In genomic region chr1:17377562-17377961, GRCm38 (mm10) we compare ENCODE assay signal across 26 mouse cellular contexts.
DNase-seq lines count a peak whose midpoint lies in the region; ATAC-seq and TF ChIP-seq lines count a peak whose summit lies in the region.
"Had no signal": no experiment of that assay in that cellular context is flagged by ENCODE, and none has a peak within 500 bp of the region (broad histone marks: within the 10 kb centered on the region; RNA-seq: fewer than 3 reads in every experiment).

No protein-coding gene starts in this region.

- H3K4me1 ChIP-seq in kidney, postnatal 0 days (replicated peaks; ENCODE audit: insufficient read depth, low read length): no peaks in the 10 kb centered on the region
- H3K4me1 ChIP-seq in kidney, embryonic 15.5 days: no peaks in the 10 kb centered on the region
- H3K4me1 ChIP-seq in heart, embryonic 15.5 days (replicated peaks): 0 out of 2 replicates have a peak, but pooled peaks cover 2% of the 10 kb centered on the region
- H3K4me1 ChIP-seq: embryonic facial prominence, embryonic 15.5 days; forebrain, embryonic 12.5 days; megakaryocyte, embryonic 14.5 days; midbrain, embryonic 12.5 days had no signal

- 51% methylated on average over 2 of the region's 2 CpGs for WGBS in kidney, postnatal 0 days
- 59% methylated on average over 2 of the region's 2 CpGs for WGBS in kidney, embryonic 15.5 days
- 14% methylated on average over 2 of the region's 2 CpGs for WGBS in heart, embryonic 15.5 days

- no peak overlapping the region for H3K4me2 ChIP-seq in kidney, postnatal 0 days (ENCODE audit: low read length)
- H3K4me2 ChIP-seq in kidney, embryonic 15.5 days: no peak overlapping the region
- H3K4me2 ChIP-seq in heart, embryonic 15.5 days: no peak overlapping the region
- H3K4me2 ChIP-seq: embryonic facial prominence, embryonic 15.5 days; forebrain, embryonic 12.5 days; hindbrain, embryonic 14.5 days; midbrain, embryonic 12.5 days had no signal

- H3K9me3 ChIP-seq in kidney, postnatal 0 days (replicated peaks; ENCODE audit: low read length): no peaks in the 10 kb centered on the region
- no peaks in the 10 kb centered on the region for H3K9me3 ChIP-seq in kidney, embryonic 15.5 days (replicated peaks)
- no peaks in the 10 kb centered on the region for H3K9me3 ChIP-seq in heart, embryonic 15.5 days (replicated peaks)
- H3K9me3 ChIP-seq: embryonic facial prominence, embryonic 15.5 days; forebrain, embryonic 12.5 days; megakaryocyte, embryonic 14.5 days; midbrain, embryonic 12.5 days had no signal

- H3K4me3 ChIP-seq in kidney, postnatal 0 days (replicated peaks; ENCODE audit: low read depth, low read length): no peak overlapping the region
- no peak overlapping the region for H3K4me3 ChIP-seq in kidney, embryonic 15.5 days (replicated peaks)
- no peak overlapping the region for H3K4me3 ChIP-seq in heart, embryonic 15.5 days
- H3K4me3 ChIP-seq: embryonic facial prominence, embryonic 15.5 days; forebrain, embryonic 12.5 days; megakaryocyte, embryonic 14.5 days; midbrain, embryonic 12.5 days had no signal

- peak; percentile 17 for DNase-seq in heart, adult 8-10 months (ENCODE audit: low spot score)
- no peak for DNase-seq in heart, adult 11 months
- peak; percentile 58 for DNase-seq in kidney, postnatal 0 days (ENCODE audit: low spot score)
- peak; percentile 4 for DNase-seq in brain, adult 2 months (ENCODE audit: low read depth, low spot score)
- DNase-seq in thymus, postnatal 10 days (ENCODE audit: low spot score in 2 of 2): no peak
- DNase-seq: adrenal gland, adult 2 months; adrenal gland, postnatal 36 days; cerebellum, adult 9-10 months; forebrain, postnatal 0 days; kidney, adult 9 months; kidney, postnatal 25 days; liver; lung, adult 2 months; lung, postnatal 36 days; thymus, adult 2 months; thymus, postnatal 4 days had no signal

- H3K9ac ChIP-seq in kidney, postnatal 0 days (ENCODE audit: low read depth, low read length): no peak overlapping the region
- no peak overlapping the region for H3K9ac ChIP-seq in kidney, embryonic 15.5 days
- H3K9ac ChIP-seq in heart, embryonic 15.5 days: no peak overlapping the region
- H3K9ac ChIP-seq: embryonic facial prominence, embryonic 15.5 days; forebrain, embryonic 12.5 days; forebrain, postnatal 0 days; hindbrain, embryonic 14.5 days; liver, embryonic 14.5 days; midbrain, embryonic 12.5 days had no signal

- no peak overlapping the region for H3K27ac ChIP-seq in kidney, postnatal 0 days
- no peak overlapping the region for H3K27ac ChIP-seq in kidney, embryonic 15.5 days
- H3K27ac ChIP-seq in heart, embryonic 15.5 days: peak overlapping the region; percentile 31; the same call in 1 of the 2 replicates
- H3K27ac ChIP-seq: embryonic facial prominence, embryonic 15.5 days; forebrain, embryonic 12.5 days; hindbrain, embryonic 14.5 days; liver, embryonic 14.5 days; midbrain, embryonic 12.5 days had no signal

- no peaks in the 10 kb centered on the region for H3K27me3 ChIP-seq in kidney, postnatal 0 days (ENCODE audit: insufficient read depth, low read length)
- no peaks in the 10 kb centered on the region for H3K27me3 ChIP-seq in kidney, embryonic 15.5 days
- H3K27me3 ChIP-seq in heart, embryonic 15.5 days: no peaks in the 10 kb centered on the region
- H3K27me3 ChIP-seq: embryonic facial prominence, embryonic 15.5 days; forebrain, embryonic 12.5 days; megakaryocyte, embryonic 14.5 days; midbrain, embryonic 12.5 days had no signal

- ATAC-seq in kidney, postnatal 0 days (replicated peaks; ENCODE audit: low FRiP score, low read depth): no peak
- no peak for ATAC-seq in kidney, embryonic 15.5 days (replicated peaks; ENCODE audit: low FRiP score)
- peak; percentile 58; the same call in 1 of the 2 replicates for ATAC-seq in heart, embryonic 15.5 days (replicated peaks; ENCODE audit: insufficient number of reproducible peaks, insufficient read depth, low FRiP score, low read depth)
- ATAC-seq: CD4-positive, CD25-positive, alpha-beta regulatory T cell, adult 4 months; forebrain, postnatal 0 days; intestine, postnatal 0 days had no signal

- H3K36me3 ChIP-seq in kidney, postnatal 0 days (ENCODE audit: insufficient read depth, low read length): no peaks in the 10 kb centered on the region
- H3K36me3 ChIP-seq in kidney, embryonic 15.5 days: no peaks in the 10 kb centered on the region
- H3K36me3 ChIP-seq in heart, embryonic 15.5 days: no peaks in the 10 kb centered on the region
- H3K36me3 ChIP-seq: embryonic facial prominence, embryonic 15.5 days; forebrain, embryonic 12.5 days; midbrain, embryonic 12.5 days had no signal

- TF ChIP-seq CTCF in kidney, postnatal 0 days (IDR thresholded peaks at IDR 0.05; ENCODE audit: low read depth): no peak

Comparison
In these comparisons a context has a peak if more than half of its experiments do, and no peak if none do; other contexts are left out.
1. DNase-seq: peak in heart, adult 8-10 months (single experiment), kidney, postnatal 0 days (single experiment) and brain, adult 2 months (single experiment); none in heart, adult 11 months (single experiment) and thymus, postnatal 10 days (0 of 2).